Mouse (Mus musculus) Muller cell, postnatal 12 days (primary cell): Measurements from ENCODE around the gene Hdac7.
"Not testable (repeated sequence)": the region's sequence is repeated elsewhere in the genome, so short reads cannot be mapped to it uniquely, and the experiment has no call there.

ENCODE experiments used
- DNase-seq: peaks from one replicate; pipeline ENCODE4 v3.0.0-alpha.2; 2015; ENCODE audit errors: inconsistent ontology term

The Hdac7 gene

GRCm38 (mm10) chr15:97844037-97845034 lies at the start of gene Hdac7:
Hdac7 (minus strand) TSS chr15:97844502.
- DNase-seq, result no peak

GRCm38 (mm10) chr15:97892506-97892905 lies 48.2 kb upstream of the Hdac7 start:
- DNase-seq, result no peak

- DNase-seq, result no peak
Measured at GRCm38 (mm10) chr15:97890450-97890849, 46.1 kb upstream of the Hdac7 start.

GRCm38 (mm10) chr15:97890017-97890416 lies 45.7 kb upstream of the Hdac7 start:
- DNase-seq, result peak; percentile 51

GRCm38 (mm10) chr15:97887541-97888016 lies 43.3 kb upstream of the Hdac7 start:
- DNase-seq, result peak; percentile 92

- no peak for DNase-seq
Measured at GRCm38 (mm10) chr15:97881423-97881822, 37.1 kb upstream of the Hdac7 start.

GRCm38 (mm10) chr15:97880441-97880840 lies 36.1 kb upstream of the Hdac7 start:
- DNase-seq, result no peak

GRCm38 (mm10) chr15:97878696-97879328 lies 34.5 kb upstream of the Hdac7 start:
- peak; percentile 73 for DNase-seq

GRCm38 (mm10) chr15:97875784-97876183 lies 31.5 kb upstream of the Hdac7 start:
- no peak for DNase-seq

GRCm38 (mm10) chr15:97873717-97874116 lies 29.4 kb upstream of the Hdac7 start:
- DNase-seq, result no peak

- DNase-seq, result peak; percentile 51
Measured at GRCm38 (mm10) chr15:97872161-97872560, 27.9 kb upstream of the Hdac7 start.

- DNase-seq, result no peak
Measured at GRCm38 (mm10) chr15:97871055-97872030, 27.0 kb upstream of the Hdac7 start.

GRCm38 (mm10) chr15:97870116-97870515 lies 25.8 kb upstream of the Hdac7 start:
- DNase-seq, result not testable (repeated sequence)

GRCm38 (mm10) chr15:97868985-97869384 lies 24.7 kb upstream of the Hdac7 start:
- DNase-seq, result no peak

GRCm38 (mm10) chr15:97865988-97866387 lies 21.7 kb upstream of the Hdac7 start:
- no peak for DNase-seq

- DNase-seq, result no peak
Measured at GRCm38 (mm10) chr15:97865175-97865574, 20.9 kb upstream of the Hdac7 start.

GRCm38 (mm10) chr15:97864361-97865045 lies 20.2 kb upstream of the Hdac7 start:
- DNase-seq, result no peak

- no peak for DNase-seq
Measured at GRCm38 (mm10) chr15:97863494-97863881, 19.2 kb upstream of the Hdac7 start.

- DNase-seq, result no peak
Measured at GRCm38 (mm10) chr15:97862881-97863493, 18.7 kb upstream of the Hdac7 start.

- no peak for DNase-seq
Measured at GRCm38 (mm10) chr15:97860353-97860752, 16.1 kb upstream of the Hdac7 start.
